Mouse (Mus musculus) natural killer cell, adult 2 months (primary cell): ENCODE results near the gene Rpl21.

Experiments used
- DNase-seq, 2 experiments: peaks; one replicate each; pipeline ENCODE4 v3.0.0; 2022; ENCODE audit warnings: low spot score in 2 of 2

The Rpl21 gene

DNA sequence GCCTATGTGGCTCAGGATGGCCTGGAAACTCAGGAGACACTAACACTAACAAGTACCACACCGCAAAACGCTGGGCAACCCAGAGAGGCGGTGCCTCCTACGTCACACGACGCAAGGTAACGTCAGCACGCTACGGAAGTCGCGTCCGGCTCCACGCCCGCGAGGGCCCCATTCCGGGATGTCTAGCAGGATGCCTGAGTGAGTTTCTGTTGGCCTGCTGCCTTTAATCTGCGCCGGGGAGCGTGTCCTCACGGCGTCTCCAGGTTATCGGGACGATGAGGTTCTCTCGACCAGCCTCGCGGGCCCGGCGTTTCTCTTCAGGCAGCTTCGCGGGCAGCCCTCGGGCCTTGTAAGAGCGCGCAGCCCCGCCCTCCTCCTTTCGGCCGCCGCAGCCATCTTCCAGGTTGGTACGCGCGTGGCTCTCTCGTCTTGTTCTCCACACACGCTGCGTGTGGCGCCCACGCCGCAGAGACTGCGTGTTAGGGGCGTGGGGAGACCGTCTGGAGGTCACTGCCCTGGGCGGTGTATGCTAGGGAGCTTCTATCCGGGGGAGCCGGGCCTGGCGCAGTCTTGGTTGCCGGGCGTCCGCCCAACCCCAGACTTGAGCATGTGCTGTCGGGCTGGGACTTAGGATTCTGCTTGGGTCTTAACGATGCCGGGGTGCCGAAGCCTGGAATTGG is at the start of gene Rpl21:
Gene Rpl21, plus strand, starts transcription at position 122 of the 680 bp plus-strand sequence.
- peak; percentile 96 for DNase-seq

GRCm38 (mm10) chr5:146783300-146783699 is 49.4 kb upstream of the Rpl21 start:
- DNase-seq: no peak

- DNase-seq: no peak
These were observed 48.8 kb upstream of the Rpl21 start for GRCm38 (mm10) chr5:146783891-146784290.

- no peak for DNase-seq
These were observed 46.6 kb upstream of the Rpl21 start for GRCm38 (mm10) chr5:146786123-146786522.

DNA sequence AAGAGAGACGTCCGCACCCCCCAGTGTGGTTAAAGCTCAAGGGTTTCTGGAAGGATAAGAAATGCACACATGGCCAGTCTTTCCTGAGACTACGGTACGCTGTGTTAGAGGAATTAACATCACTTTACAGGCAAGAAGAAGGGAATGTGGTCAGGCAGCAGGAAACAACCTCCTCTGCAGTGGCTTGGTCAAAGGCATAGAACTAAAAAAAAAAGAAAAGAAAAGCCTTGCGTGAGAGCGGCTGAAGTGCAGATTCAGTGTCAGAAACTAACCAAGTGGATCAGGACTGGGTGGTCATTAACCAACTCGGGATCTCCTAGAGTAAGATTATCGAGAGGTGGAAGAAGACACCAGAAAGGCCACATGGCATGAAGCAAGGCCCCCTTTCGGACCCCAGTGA is 43.3 kb upstream of the Rpl21 start:
- DNase-seq: no peak

DNA sequence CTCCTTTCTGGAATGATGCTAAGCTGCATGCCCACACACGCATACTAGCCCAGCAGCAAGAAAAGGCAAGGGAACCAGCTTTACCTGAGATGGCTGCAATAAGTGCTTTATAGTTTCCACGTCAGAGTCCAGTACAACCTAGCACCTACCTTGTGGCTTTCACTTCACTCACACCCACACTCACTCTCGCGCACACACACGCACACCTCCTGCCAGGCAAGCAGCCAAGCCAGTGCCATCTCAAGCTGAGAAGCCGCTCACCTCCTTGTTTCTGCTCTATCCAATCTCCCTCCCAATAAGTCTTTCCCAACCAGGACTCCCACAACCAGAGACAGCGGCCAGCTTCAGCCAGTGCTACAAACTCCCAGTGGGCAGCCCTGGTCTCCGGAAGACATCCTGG is 41.7 kb upstream of the Rpl21 start:
- DNase-seq: peak; percentile 39 to 56

GRCm38 (mm10) chr5:146792140-146792791 is 40.4 kb upstream of the Rpl21 start:
- no peak for DNase-seq

DNA sequence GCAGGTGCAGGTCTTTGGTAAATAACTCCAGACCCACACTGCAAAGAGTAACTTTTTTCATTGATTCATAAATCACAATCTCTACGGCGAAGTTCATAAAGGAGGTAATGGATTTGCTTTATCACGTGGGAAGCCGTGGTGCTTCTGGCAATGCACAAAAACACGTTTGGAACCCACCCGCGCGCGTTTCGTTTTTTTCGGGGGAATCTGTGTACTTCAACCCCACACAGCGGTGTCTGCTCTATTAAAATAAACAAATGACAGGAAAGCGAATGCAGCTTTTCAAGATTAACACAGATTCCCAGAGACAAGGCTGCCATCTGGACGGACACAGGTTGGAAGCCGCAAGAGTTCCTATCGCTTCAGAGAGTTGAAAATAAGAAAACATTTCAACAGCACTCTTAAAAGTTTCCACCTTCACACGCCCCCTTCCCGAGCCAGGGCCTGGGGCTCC is 39.0 kb upstream of the Rpl21 start:
- no peak for DNase-seq

DNA sequence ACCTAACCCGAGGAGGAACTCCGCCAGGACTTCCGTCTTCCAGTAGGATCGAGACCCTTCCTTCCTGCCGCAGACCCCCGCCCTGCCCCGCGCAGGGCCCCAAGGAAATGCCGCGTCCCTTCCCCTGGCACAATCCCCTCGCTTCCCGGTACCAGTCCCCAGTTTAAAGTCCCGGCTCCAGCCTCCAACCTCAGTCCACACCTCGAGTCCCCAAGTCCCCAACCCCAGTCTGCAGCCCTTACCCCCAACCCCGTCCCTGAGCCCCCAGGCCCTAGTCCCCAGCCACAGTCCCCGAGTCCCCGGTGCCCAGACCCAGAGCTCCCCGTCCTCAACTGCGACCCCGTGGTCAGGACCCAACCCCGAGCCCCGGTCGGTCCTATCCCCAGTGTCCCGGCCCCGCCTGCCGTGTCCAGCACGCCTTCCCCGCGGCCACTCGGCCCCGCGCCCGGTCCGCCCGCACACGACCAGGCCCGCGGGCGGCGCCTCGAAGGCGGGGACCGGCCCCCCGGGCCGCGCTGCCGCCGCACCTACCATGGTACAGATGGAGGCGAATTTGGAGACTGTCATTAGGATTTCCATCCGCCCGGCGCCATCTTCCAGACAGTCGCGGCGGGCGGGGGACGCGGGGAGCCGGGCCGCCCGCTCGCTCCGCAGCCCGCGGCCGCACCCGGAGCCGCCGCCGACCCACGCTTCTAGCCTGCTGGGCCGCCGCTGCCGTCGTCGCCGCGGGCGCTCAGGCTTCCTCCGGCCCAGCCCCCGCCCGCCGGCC is 38.4 kb upstream of the Rpl21 start:
- no peak for DNase-seq

DNA sequence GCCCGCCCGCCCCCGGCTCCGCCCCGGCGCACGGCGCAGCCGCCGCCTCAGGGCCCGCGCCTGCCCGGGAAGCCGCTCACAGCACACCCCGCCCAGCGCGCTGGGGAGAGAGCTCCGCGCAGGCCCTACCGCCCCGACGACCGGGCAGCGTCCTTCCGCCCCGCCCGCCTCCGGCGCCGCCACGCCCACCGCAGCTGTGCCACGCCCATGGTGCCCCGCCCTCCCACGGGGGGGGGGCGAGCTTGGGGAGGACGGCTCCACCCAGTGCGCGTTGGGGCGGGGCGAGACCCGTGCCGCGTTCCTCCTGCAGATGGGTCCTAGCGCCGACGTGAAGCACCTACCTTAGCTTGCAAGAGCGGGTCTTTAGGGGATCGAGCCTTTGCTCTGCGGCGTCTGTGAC is 37.8 kb upstream of the Rpl21 start, which contains the start of gene Usp12:
Gene Usp12, minus strand, starts transcription at position 154 of the 400 bp plus-strand sequence.
- DNase-seq: peak; percentile 99

DNA sequence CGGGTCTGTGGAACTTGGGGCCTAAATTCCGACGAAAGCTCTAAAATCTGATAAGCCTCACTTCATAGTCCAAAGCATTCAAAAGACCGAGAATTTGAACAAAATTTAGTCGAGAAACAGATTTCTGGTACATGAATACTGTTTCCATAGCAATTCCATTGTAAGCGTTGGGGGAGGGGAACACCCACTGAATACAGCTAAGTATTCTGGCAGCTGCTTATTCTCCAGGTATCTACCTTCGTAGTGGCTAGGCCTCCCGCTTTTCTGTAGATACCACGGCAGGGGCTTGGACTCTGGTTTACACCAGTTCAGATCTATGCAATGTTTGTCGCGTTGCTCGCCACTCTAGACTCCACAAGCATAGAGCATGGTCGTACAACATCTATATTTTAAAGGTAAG is 37.0 kb upstream of the Rpl21 start:
- no peak for DNase-seq

GRCm38 (mm10) chr5:146798031-146798430 is 34.7 kb upstream of the Rpl21 start:
- no peak for DNase-seq

- no peak for DNase-seq
These were observed 26.7 kb upstream of the Rpl21 start for GRCm38 (mm10) chr5:146806004-146806430.

- DNase-seq: no peak
These were observed 22.7 kb upstream of the Rpl21 start for GRCm38 (mm10) chr5:146809951-146810350.

DNA sequence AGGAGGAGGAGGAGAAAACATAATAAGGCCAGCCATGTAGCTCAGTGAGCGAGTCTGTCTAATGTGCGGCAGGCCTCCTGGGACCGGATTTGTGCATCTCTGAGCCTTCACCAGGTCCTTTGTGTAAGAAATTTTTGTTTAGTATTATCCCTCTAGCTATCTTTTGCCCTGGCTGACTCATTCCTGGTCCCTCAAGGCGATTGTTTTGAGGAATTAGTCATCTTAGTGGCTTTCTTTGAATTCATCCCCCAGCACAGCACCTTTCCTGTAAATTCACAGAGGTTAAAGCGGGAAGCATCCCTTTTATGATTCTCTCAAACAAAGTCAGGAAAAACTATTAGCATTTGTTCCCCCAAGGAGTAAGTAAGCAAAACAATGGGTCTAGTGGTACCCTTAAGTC is 19.8 kb upstream of the Rpl21 start:
- DNase-seq: no peak

DNA sequence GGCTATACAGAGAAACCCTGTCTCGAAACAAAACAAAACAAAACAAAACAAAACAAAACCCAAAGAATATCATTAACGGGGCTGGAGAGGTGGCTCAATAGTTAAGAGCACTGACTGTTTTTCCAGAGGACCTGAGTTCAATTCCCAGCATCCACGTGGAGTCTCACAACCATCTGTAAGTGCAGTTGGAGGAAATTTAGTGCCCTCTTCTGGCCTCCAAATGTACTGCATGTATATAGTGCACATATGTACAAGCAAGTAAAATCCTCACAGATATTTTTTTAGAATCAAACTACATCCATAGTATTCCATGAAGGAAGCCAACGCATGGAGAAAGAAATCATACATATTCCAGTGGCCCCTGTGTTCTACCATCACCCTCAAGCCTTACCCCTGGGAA is 19.3 kb upstream of the Rpl21 start:
- no peak for DNase-seq

DNA sequence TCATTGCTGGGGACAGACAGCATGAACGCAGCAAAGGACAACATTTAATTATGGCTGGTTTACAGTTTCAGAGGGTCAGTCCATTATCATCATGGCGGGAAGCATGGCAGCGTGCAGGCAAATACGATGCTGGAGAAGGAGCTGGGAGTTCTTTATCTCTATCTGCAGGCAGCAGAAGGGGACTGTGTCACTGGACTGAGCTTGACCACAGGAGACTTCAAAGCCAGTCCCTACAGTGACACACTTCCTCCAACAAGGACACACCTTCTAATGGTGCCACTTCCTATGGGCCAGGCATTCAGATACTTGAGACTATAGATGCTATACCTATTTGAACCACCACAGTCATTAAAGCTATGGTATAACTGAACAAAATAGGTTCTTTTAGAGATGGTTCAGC is 17.3 kb upstream of the Rpl21 start:
- no peak for DNase-seq

DNA sequence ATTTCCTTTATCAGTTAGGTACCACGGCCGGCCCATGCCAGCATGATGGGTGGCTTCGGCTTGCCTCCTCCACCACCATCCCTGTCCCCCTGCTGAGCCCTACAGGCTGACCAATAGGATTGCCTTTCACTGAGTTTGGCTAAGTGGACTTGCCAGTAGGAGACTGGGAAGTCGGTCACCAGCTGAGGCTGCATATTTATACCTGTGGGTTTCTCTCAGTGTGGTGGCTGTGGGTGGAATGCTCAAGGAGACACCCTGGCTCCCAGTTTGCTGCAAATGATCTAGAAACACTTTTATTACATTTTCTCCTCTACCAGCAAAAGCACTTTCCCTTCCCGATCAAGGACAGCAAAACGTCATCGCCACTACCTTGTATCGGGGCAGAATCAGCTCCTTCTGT is 15.1 kb upstream of the Rpl21 start:
- DNase-seq: no peak

DNA sequence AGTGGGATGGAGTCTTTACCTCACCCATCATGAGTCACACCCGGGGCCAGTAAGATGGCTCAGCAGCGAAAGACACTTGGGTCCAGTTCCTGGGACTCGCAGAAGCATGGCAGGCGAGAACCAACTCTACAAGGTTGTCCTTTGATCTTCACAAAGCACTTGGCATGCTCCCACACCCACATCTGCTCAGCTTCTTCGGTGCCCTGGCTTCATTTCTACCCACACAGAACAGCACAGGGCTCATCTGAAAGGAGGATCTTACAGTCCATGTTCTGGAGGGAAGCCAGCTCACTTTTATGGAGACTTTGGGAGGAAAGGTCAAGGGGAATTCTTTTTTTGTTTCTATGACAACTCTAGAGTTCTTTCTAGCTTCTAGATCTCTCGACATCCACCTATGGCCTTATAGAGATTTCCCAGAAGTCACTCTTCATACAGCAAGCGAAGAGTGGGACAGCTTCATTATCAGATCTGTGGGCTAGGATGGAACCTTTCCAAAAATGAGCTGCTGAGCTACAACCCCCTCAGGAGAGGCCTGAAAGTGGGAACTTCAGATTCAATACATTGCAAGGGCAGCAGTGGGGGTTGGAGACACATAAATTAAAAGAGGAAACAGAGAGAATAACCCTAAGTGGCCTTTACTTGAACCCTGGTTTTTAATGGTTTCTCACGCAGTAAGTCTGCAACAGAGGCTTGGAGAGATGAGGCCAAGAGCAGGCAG is 13.6 kb upstream of the Rpl21 start:
- no peak for DNase-seq

- no peak for DNase-seq
These were observed 9.7 kb upstream of the Rpl21 start for GRCm38 (mm10) chr5:146823005-146823404.

DNA sequence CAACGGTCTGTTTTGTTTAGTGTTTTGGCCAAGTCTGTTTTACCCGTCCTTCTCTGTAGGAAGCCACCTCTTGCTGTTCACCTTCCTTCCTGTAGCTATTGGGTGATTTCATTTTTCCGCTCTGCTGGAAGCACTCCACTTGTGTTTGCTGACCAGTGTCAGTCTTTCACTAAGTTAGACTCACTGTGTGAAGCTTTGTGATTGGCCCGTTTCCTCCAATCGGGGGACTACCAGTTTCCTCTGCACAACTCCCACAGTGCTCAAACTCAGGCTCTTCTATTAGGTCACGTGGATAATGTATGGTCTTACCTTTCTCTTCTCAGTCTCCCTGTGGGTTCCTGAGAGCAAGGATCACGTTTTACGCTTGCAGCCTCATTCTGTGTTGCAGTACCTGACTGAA is 3.2 kb upstream of the Rpl21 start:
- DNase-seq: peak; percentile 36 to 39

GRCm38 (mm10) chr5:146832435-146832768 is 288 bp upstream of the Rpl21 start:
- no peak for DNase-seq
